Mouse (Mus musculus) adrenal gland, adult 8-10 months (tissue): Measurements from ENCODE around the gene Clpx. TPM values are rescaled to one million over a fixed set of nuclear protein-coding genes. Genes with fewer than 3 reads are reported as not detected.
"Not testable (repeated sequence)": the region's sequence is repeated elsewhere in the genome, so short reads cannot be mapped to it uniquely, and the experiment has no call there.

Experiments
- DNase-seq: peaks from one replicate; pipeline ENCODE4 v3.0.0; 2022
- total RNA-seq, 4 experiments: library from RNA; stranded (reverse); gene quantifications; 2 replicates each; pipeline ENCODE4 v1.2.4; 2022

Clpx gene
- total RNA-seq, 4 experiments from 2014 or later, result 54.7 to 71.9 (median 60.7) TPM

DNA sequence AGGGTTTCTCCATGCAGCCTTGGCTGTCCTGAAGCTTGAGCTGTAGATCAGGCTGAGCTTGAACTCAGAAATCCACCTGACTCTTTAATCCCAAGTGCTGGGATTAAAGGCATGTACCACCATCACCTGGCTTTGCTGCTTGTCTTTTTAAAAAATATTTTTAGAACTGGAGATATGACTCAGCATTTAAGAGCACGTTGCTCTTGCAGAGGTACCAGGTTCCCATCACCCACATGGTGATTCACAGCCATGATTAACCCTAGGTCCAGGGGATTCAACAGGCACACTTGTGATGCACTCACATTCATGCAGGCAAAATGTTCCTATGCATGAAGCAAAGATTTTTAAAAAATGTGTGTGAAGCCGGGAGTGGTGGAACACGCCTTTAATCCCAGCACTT is 1.6 kb upstream of the Clpx start:
- no peak for DNase-seq

DNA sequence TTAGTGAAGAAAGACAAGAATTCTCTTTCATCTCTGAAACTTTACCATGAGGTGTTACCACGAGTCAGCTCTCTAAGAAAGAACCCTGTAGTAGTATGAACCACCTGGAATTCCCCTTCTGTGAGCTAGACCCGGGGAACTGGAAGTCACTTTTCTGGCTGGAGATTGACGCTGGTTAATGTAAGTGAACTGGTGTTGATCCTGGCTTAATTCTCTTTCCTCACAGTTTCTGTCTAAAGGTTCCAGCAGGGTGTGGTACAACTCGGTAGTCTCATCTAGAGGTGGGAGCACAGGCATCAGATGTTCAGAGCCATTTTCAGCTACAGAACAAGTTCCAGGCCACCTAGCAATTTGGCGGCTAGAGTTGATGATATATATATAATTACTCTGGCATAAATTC is 941 bp upstream of the Clpx start:
- DNase-seq, result no peak

DNA sequence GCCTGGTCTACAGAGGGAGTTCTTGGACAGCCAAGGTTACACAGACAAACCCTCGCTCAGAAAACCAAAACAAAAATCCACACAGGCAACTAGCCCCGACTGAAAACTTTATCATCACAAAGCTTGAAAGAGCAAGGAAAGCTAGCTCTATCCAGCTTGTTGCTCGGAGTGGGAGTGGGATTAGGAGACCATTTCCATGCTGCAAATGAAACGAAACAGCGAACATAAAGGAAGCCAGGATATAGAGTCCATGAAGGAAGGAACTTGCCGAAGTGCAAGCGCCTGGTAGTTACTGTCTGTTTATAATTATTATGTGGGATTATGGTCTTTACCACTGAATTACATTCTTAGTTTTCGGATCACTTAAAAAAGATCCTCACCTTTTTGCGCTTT is 484 bp upstream of the Clpx start:
- DNase-seq, result no peak

- DNase-seq, result no peak
These were observed 787 bp downstream of the Clpx start for GRCm38 (mm10) chr9:65294716-65295378.

DNA sequence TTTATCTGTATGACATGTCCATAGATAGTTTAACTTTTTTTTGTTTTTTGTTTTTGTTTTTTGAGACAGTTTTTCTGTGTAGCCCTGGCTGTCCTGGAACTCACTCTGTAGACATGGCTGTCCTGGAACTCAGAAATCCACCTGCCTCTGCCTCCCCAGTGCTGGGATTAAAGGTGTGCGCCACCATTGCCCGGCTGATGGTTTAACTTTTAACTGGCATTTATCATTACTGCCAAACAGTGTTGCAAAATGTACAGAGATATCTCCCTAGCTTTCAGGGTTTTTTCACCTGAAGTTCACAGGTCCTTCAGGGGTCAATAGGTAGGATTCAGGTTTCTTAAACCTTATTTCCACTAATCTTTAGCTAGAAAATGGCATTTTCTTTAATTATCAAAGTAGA is 3.0 kb downstream of the Clpx start:
- no peak for DNase-seq

- DNase-seq, result no peak
These were observed 4.7 kb downstream of the Clpx start for GRCm38 (mm10) chr9:65298761-65299160.

GRCm38 (mm10) chr9:65299650-65300049 is 5.6 kb downstream of the Clpx start:
- DNase-seq, result no peak

DNA sequence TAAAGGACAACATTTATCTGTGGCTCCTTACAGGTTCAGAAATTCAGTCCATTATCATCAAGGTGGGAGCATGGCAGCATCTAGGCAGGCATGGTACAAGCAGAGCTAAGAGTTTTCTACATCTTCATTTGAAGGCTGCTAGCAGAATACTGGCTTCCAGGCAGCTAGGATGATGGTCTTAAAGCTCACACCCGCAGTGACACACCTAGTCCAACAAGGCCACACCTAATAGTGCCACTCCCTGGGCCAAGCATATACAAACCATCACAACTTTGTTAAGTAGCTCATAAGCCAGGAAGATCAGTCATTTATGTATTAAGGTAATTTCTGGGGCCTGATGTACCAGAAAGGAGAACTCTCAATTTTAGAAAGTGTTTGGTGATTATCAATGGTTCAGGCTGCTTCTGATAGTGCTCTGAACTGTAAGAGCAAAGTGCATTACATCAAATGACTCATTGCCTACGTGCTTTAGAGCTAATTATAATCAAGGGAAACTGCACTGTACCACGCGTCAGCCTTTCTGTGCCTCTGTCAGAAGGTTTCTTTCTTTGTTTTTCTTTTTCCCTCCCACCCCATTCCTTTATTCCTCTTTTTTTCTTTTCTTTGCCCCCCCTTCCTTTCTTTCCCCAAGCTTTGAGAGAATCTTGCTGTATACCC is 8.4 kb downstream of the Clpx start:
- DNase-seq, result no peak

- DNase-seq, result no peak
These were observed 9.5 kb downstream of the Clpx start for GRCm38 (mm10) chr9:65303586-65303985.

- DNase-seq, result no peak
These were observed 10.2 kb downstream of the Clpx start for GRCm38 (mm10) chr9:65304300-65304699.

DNA sequence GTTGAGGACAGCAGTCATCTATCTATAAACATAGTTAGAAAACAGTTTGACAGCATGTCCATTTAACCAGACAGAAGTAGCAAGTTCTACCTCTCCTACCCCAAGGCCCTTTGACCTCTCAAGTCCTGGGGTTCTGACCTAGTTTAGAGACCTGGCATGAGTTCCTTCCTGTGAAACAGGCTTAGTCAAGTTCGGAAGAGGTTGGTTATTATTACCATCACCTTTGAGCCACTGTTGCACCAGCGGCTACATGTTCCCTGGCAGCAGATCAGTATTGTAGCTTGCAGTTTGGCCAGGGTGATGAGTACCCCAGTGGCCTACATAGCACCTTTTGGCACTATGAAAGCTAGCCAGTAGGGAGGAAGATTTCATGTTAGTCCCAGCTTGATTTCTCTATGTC is 12.6 kb downstream of the Clpx start:
- DNase-seq, result no peak

DNA sequence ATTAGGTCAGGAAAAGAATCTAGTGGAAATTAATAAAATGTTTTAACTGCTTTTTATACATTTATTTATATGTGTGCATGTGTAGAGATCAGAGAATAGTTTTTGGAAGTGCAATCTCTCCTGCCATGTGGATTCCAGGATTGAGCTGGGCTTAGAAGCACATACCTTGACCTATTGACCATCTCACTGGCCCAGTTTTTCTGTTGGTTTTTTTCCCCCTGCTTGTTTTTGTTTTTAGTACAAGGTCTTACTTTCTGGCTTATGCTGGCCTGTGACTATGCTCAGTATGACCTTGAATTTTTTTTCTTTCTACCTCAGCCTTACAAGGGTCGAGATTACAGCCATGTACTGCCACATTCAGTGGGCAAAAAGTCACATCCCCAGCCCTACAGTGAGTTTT is 14.0 kb downstream of the Clpx start:
- DNase-seq, result peak; percentile 19

- no peak for DNase-seq
These were observed 18.8 kb downstream of the Clpx start for GRCm38 (mm10) chr9:65312669-65313357.

GRCm38 (mm10) chr9:65313846-65314245 is 19.8 kb downstream of the Clpx start:
- no peak for DNase-seq

DNA sequence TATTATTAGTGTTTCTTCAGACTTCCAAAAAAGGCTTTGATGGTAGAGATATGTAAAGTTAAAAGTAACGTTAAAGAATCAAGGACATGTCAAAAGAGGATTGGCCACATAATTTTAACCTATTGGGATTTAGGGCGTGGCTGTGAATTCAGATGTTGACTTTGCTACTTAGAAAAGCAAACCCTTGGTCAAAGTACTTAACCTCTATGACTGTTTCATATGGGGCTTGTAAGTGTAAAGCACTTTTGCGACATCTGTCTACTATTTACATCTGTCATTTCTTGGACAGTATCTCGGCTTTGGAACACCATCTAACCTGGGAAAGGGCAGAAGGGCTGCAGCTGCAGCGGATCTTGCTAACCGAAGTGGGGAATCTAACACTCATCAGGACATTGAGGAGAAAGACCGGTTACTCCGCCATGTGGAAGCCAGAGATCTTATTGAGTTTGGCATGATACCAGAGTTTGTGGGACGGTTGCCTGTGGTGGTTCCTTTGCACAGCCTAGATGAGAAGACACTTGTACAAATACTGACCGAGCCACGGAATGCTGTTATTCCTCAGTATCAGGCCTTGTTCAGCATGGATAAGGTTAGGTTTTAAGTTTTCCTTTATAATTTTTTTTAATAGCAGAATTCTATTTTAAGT is 28.3 kb downstream of the Clpx start:
- no peak for DNase-seq

- no peak for DNase-seq
These were observed 31.9 kb downstream of the Clpx start for GRCm38 (mm10) chr9:65325971-65326370.

DNA sequence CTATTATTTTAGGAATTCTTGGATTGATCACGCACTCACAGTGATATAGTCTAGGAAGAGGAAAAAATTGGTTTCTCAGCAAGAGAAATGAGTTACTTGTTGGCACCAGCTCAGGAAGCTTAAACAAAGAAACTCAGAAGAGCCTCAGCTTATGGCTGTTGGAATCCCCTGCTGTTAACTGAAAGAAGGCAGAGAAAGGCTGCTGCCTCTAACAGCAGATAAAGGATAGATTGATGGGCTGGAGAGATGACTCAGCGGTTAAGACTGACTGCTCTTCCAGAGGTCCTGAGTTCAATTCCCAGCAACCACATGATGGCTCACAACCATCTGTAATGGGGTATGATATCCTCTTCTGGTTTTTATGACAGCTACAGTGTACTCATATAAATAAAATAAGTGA is 33.3 kb downstream of the Clpx start:
- no peak for DNase-seq

- DNase-seq, result no peak
These were observed 39.9 kb downstream of the Clpx start for GRCm38 (mm10) chr9:65333958-65334357.

DNA sequence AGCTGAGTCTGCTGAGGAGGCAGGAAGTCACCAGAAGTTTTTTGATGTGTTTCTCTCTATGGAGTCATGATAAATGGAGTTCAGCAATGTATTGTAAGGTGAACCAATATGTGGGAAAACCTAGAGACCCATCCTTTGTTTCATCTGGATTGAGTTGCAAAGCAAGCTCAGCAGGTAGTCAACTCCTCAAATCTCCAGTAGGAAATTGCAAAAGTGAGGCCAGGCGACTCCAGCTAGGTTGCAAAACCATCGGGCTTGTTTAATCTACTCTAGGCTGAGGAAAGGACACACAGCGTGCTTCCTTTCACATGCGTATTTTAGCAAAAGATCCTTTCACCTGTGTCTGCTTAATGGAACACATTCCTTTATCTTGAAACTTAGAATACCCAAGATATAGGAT is 45.1 kb downstream of the Clpx start:
- no peak for DNase-seq

- no peak for DNase-seq
These were observed 46.4 kb downstream of the Clpx start for GRCm38 (mm10) chr9:65340414-65340813.

GRCm38 (mm10) chr9:65345439-65345838 is 51.4 kb downstream of the Clpx start:
- not testable (repeated sequence) for DNase-seq

DNA sequence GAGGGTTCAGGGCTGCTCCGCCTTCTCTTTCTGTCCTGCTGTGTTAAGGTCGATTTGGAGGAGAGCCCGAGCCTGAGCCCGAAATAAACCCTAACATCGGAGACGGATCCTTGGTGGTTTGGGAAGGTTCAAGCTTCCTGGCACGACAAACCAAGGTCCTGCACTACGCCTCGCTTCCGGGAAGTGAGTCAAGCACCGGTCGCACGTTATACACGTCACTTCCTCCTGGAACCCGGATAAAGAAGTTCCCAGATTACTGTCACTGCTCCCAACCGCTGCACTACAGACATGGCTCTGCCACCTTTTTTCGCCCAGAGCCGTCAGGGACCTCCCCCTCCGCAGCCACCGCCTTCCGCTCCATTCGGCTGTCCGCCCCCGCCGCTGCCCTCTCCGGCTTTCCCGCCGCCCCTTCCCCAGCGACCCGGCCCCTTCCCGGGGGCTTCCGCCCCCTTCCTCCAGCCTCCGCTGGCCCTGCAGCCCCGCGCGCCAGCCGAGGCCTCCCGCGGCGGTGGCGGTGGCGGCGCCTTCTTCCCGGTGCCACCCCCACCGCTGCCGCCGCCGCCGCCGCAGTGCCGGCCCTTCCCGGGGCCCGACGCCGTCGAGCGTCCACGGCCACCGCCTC is 51.9 kb downstream of the Clpx start, which contains the start of gene Pdcd7:
Gene Pdcd7, plus strand, starts transcription at position 251 of the 622 bp plus-strand sequence.
- peak; percentile 92 for DNase-seq
